Mouse (Mus musculus): ENCODE measurements around the gene Gm5934. TPM values are rescaled to one million over a fixed set of nuclear protein-coding genes. Genes with fewer than 3 reads are reported as not detected.
"Not testable (repeated sequence)": the region's sequence is repeated elsewhere in the genome, so short reads cannot be mapped to it uniquely, and the experiment has no call there.

The Gm5934 gene
- not detected in 2 replicates for polyA plus RNA-seq (2015; fragmentation: Nextera tagmentation; extraction: Ambion mirVana)

GRCm38 (mm10) chrX:24500660-24501059 lies at the start of gene Gm5934:
TSS of gene Gm5934 (minus strand) at chrX:24500760.
- H3K9ac ChIP-seq; H3K9me3 ChIP-seq; H3K36me3 ChIP-seq; H3K4me3 ChIP-seq (replicated peaks); H3K27me3 ChIP-seq (replicated peaks); ATAC-seq; H3K4me1 ChIP-seq (replicated peaks); H3K4me2 ChIP-seq (replicated peaks); H3K27ac ChIP-seq: not testable (repeated sequence)
- WGBS = 82% methylated on average over 5 of the region's 5 CpGs

Other genes starting within 250 kb of the Gm5934 start
- gene Gm4297, start 74.1 kb upstream of the Gm5934 start, polyA plus RNA-seq (2015; fragmentation: Nextera tagmentation; extraction: Ambion mirVana) = not detected in 2 replicates